Mouse (Mus musculus) heart, postnatal 10 days (tissue): ENCODE data around the gene Trf. TPM values are rescaled to one million over a fixed set of nuclear protein-coding genes. Genes with fewer than 3 reads are reported as not detected.

ENCODE experiments used
- DNase-seq, 2 experiments: peaks; one replicate each; pipeline ENCODE4 v3.0.0; 2021
- intact Hi-C: fragments of 180-260 bp; cut with DNase I; formaldehyde crosslinking; loops from one replicate; pipeline ENCODE4 v1.15.1; 2025
- total RNA-seq, 2 experiments: library from RNA; stranded (reverse); gene quantifications; 2 replicates each; pipeline ENCODE4 v1.2.3; 2021

The Trf gene
- 10 to 100 TPM; 29.4 to 36.3 TPM for total RNA-seq

DNA sequence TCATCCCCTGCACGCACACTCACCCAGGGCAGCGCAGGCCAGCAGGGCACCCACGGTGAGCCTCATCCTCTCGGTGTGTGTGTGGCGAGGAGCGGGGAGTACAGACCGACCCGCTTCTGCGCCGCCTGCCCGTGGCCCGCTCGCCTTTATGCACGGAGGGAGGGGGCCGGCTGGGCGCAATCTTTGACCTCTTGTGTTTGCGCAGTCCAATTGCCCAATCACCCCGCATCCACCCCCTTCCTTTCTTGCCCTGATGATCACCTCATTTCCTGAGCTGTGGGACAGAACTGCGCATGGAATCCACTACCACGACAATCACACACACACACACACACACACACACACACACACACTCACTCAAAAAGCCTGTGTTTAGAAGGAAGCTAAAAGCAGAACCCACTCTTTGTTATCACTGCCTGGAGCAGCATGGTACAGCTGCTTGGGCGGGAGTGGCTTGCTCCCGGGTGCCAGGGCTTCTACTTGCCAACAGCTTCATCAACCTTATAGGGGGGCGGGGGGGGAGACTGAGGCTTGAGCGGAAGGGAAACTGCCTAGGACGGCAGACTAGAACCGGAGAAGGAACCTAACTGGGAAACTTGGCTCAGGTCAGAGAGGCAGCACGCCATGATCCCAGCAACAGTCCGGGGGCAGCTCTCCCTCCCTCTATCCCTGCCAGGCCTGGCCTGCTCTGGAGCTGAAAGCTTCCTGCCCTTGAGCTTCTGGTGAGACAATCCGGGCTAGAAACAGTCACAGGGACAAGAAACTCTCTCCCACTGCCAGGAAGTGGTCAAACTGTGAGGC is at the start of gene Trf, which contains the start of gene Gm20425:
Trf (minus strand) TSS at position 294 of the 801 bp plus-strand sequence.
Gm20425 (minus strand) TSS at position 157 of the 801 bp plus-strand sequence.
- peak; percentile 48 to 57 for DNase-seq
- intact Hi-C loops: no loop called here

DNA sequence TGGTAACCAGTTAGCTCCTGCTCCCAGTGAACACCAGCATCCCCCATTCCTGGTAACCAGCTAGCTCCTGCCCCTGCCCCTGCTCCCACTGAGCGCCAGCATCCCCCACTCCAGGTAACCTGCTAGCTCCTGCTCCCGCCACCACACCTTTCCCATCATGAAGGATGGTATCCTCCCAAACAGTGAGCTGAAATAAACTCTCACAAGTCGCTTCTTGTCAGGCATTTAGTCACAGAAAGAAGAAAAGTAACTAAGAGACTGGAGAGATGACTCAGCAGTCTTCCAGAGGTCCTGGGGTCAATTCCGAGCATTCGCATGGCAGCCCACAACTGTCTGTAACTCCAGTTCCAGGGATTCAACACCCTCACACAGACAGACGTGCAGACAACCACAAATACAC is 46.6 kb upstream of the Trf start:
- intact Hi-C loops: no loop called here
- no peak for DNase-seq

DNA sequence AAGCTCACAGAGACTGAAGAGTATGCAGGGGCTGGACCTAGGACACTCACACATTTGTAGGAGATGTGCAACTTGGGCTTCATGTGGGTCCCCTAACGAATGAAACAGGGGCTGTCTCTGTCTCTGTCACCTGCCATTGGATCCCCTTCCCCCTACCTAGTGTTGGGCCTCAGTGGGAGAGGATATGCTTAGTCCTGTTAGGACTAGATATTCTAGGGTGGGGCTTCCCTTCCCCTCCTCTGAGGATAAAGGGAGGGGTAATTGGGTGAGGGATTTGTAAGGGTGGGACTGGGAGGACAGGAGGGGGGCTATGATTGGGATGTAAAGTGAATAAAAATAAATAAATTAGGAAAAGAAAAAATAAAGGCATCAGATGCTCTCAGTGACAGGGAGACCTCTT is 45.4 kb upstream of the Trf start:
- no peak for DNase-seq
- intact Hi-C loops: no loop called here

DNA sequence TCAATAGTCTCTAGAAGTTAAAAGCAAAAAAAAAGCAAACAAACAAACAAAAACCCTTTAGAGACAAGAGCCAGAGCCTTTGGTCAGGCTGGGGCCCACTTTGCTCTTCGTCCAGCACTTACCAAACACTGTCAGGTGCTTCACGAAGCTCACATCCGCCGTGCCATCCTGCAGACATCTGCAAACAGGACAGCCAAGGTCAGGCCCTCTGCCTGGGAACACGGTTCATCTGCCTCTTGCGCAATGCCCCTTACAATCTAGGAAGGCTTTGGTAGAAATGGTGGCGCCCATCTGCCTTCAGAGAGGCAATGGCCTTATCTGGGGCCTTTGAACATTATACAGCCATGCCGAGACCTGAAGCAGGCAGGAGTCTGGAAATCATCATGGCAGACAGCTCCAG is 44.6 kb upstream of the Trf start:
- intact Hi-C loops: no loop called here

DNA sequence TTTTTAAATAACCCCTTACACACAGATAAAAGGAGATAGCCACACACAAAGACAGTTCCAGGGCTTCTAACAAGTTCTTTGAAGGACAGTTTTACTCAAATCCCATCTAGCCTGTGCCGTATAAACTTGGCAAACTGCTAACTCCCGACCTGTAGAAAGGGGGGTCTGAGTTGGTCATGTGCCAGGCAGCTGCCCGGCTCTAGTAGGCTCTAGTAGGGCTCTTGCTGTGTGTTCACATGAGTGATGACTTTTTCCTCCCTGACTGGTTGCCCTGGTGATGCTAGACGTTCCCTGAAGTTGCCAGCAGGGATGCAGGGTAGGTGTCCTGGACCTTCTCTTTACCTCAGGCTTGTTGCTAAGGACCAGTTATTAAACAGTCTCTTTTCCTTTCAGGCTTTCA is 40.9 kb upstream of the Trf start:
- DNase-seq: no peak
- intact Hi-C loops: no loop called here

More for the DNA sequence above, 44.6 kb upstream of the Trf start:
- no peak for DNase-seq

DNA sequence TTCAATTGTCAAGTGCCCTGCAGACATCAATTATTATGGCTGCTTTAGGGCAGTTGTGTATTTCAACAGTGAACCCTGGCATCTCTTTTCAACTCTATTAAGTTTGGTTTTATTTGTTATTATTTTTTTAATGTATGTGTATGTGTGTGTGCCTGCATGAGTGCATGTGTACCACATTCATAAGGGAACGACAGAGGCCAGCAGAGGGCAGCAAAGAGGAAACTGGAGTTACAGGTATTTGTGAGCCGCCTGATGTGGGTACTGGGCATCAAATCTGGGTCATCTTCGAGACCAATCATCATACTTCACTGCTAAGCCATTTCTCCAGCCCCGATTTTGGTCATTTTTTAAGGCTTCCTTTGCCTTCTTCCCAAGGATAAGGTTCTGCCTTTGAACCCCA is 35.5 kb upstream of the Trf start:
- DNase-seq: no peak
- intact Hi-C loops: no loop called here

DNA sequence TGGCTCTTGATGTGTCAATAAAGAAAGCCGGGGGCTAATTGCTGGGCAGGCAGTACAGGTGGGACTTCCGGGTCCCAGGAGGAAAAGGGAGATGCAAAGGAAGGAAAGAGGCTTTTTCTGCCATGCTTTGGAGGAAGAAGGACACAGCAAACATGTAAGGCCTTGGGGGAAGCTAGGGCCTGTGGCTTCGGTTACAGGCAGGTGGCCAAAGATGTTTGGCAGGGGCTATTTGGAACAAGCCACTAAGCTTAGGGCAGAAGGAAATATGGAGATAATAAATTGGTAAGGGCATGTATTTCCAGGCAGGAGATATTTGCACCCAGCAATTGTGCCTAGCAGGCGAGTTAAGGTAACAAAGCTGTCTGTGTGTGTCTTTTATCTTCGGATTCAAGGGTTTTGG is 22.7 kb upstream of the Trf start:
- DNase-seq: peak; percentile 44 to 47
- intact Hi-C loops: no loop called here

DNA sequence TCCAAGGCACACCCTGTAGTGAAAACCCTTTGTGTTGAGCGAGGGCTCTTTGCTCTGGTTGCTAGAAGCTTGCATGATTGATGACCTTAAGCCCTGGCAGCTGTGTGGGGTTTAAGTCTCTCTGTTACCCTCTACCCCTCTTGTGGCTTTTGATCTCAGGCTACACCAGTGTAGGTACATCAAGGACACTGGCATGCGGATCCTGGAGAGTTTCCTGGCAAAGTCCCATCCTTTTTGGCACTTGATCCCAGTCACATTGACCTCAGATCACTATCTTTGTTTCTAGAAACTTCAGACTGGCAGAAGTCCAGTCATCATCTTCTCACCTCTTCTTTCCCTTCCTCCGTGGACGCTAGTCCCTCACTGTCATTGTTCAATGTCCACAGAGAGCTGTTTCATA is 18.4 kb upstream of the Trf start:
- intact Hi-C loops: no loop called here

DNA sequence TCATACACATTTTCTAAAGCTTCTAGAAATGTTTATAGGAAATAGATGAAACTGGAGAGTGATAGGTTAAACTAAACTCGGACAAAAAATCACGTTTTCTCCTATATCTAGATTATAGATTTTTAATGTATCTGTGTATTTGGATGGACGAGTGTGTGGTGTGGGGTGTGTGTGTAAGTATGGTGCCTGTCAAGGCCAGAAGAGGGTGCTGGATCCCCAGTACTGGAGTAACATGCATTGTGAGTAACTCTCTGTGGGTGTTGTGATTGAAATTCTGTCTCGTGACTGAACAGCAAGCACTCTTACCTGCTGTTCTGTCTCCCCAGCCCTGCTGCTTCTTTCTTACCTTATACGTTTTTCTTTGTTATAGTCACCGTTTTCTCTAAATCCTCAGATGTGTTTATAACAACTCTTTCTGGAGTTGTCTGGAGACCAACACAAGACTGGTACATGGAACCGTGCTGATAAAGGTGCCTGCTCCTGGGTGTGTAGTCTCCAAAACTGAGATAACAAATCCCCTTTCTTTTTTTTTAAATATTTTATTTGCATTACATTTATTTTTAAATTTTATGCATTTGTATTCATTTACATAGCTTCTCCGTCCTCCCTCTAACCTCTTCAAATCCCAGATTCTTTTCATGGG is 16.4 kb upstream of the Trf start:
- intact Hi-C loops: no loop called here
- DNase-seq: no peak

More for the DNA sequence above, 18.4 kb upstream of the Trf start:
- no peak for DNase-seq

DNA sequence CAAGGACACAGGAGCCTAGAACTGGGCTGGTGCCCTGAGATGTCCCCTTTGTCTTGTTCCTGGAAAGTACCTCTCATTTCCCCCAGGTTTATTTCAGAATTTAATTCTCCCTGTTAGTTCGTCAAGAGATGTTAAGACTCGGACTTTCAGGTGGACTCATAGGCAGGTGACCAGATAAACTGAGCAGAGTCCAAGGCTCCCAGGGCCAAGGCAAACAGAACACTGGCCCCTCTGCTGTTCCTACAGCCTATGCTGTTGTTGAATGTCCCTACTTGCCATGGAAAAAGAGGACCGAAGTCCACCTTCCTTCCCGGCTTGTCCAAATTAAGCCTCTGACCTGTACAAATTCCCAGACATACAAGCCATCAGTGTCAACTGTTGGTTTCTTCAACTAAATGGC is 13.4 kb upstream of the Trf start:
- intact Hi-C loops: no loop called here
- DNase-seq: no peak

DNA sequence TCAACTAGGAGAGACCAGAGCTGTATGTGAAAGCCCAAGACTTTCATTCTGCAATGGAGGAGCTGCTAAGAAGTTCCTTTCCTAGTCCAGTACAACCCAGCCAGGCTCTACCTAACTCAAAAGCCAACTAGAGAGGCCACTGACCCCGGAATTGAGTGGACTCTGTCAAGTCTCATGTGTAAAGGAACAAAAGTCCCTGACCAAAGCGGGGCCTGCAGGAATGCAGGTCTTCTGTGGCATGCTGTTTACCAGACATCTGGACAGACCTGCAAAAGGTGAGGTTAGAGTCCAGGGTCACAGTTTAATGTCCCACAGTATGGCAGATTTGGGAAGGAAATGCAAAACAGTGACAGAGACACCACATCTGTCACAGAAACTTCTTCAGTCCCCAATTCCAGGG is 11.0 kb upstream of the Trf start:
- intact Hi-C loops: no loop called here
- no peak for DNase-seq

DNA sequence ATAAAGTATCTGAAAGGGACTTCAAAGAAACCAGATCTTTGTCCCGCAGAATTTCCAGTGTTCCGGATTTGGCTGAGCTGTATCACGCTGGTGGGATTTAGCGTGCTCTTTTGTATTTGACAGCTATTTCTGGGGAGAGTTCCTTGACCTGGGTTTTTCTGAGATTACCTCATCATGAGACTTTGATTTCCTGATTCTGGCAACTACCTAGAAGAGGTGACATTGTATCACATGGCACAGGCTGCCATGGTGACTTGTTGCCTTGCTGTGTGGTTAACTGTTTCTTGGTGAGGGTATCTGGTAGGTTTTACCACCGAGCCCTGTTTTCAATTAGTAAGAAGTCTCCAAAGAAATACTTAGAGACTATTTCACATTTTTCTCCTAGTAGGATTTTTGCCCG is 9.2 kb upstream of the Trf start:
- DNase-seq: no peak
- intact Hi-C loops: no loop called here

DNA sequence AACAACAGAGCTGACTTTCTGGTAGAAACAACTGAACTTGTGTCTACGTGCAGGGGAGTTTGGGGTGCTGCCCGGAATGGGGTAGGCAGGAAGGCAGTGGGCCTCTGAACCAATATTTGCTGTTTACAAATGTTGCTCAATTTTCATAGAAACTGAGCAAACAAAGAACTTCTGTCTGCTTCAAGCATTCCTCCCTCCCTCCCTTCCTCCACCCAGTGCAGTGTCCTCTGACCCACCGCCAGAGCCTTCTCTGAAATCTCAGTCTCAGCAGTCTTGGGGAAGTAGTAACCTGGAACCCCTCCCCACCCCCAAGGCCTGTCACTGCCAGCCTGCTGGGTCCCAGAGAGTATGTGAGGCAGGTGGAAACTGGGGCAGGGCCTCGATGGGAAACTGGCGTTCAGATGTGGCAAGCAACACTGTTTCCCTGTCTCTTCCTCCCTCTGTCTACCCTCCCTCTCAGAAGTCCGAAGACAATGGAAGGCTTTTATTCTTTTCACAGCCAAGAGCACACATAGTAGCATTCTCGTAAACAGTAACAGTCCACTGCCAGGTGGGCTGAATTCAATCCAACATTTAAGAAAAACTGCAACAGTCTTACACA is 4.4 kb upstream of the Trf start:
- no peak for DNase-seq

DNA sequence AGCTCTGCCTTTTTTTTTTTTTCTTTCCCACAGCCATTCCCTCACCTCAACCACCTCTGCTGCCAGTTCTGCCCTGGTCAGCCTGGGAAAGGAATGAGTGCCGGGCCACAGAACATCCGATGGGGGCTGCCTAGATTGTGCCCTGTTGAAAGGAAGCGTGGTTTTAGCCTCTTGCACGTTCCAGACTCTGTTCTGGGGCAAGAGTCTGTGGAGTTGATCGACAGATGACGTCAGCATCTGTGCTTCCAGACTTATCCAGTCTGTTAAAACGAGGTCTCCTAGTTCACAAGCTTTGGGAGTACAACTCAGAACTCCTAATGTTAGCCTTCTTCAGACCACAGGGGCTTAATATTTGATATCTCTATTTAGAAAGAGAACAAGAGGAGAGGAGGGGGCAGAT is 3.8 kb upstream of the Trf start:
- intact Hi-C loops: no loop called here

More for the DNA sequence above, 4.4 kb upstream of the Trf start:
- intact Hi-C loops: no loop called here

DNA sequence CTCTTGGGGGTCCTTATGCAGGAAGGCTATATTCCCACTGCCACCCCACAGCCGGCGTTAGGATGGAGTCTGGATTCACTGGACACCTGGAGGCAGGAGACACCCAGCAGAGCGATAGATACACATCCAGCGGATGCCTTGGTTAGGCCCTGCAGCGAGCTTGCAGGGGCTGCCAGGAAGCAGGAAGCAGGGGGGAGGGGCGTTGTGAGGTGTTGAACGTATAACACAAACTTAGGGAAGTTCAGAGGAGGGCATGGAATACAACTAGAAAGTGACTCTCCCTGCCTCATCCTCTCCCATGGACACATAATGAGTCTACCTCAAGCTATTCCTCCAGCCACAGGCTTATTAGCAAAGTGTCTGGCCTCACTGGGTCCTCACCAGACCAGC is 2.8 kb upstream of the Trf start:
- intact Hi-C loops: no loop called here
- no peak for DNase-seq

More for the DNA sequence above, 3.8 kb upstream of the Trf start:
- DNase-seq: no peak

DNA sequence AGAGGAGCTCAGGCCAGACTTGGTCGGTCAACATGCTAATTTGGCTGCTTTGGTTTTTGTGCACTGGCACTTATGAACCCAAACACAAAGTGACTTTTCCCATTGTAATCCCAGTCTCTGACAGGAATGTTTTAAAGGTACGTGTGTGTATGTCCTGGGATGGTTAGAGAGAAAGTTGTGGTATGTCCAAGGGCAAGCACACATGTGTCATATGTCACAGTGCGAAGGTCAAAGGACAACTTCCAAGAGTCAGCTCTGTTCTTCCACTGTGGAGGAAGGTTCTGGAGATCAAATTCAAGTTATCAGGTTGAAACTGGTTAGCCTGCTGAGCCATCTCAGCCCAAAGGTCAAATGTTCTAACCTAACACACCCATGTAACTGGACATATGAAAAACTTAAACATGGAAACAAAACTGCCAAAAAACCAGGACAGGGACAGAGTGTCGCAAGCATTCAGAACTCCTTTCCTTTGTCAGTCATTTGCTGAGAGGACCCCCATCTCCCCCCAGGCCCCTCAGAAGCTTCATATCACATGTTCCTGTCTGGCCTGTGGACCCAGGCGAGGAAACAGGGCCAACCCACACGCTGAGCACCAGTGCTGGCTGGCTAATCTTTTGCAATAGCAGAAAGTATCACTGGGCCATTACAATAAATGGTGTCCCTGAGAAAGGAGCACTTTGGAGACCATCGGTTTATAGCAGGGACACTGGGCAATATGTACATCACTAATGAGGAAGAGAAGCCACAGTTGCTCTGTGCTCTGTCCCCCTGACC is 2.2 kb upstream of the Trf start:
- intact Hi-C loops: no loop called here

DNA sequence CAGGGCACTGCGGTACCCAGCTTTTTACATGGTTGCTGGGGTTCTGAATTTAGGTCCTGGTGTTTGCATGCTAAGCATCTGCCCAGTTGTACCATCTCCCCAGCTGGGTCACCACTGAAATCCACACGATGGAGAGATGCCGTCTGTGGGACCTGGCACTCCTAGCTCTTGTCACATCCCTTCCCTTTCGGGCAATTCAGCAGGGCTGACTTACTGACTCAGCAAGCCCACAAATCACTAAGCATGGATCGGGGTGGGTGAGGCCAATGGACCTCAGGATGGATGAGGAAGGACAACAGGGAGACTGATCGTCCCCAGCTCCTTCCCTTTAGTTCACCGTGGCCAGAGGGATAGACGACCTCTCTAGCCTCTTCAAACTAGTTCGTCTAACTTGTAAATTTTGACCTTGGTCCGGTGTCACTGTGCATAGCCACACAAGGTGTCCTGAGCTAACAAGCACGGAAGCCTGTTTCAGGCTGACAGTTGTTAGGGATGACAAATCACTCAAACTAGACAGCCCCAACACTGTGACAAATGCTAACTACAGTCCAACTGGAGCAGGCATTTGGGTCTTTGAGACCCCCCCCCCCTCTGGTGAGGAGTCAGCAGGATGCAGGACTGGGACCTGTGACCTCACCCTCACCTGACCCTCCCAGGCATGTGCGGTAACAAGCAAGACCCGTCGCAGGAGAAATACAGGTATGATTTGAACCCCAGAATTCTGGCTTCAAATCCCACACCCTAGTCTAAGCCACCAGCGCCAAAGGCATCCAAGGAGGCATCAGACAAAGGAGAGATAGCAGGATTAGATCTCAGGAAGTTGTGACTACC is 992 bp downstream of the Trf start:
- intact Hi-C loops: loop anchor here (5.0 kb wide), 1 partner anchor 73 kb away; no protein-coding TSS in a partner anchor
- DNase-seq: no peak

More for the DNA sequence above, 2.2 kb upstream of the Trf start:
- DNase-seq: no peak

DNA sequence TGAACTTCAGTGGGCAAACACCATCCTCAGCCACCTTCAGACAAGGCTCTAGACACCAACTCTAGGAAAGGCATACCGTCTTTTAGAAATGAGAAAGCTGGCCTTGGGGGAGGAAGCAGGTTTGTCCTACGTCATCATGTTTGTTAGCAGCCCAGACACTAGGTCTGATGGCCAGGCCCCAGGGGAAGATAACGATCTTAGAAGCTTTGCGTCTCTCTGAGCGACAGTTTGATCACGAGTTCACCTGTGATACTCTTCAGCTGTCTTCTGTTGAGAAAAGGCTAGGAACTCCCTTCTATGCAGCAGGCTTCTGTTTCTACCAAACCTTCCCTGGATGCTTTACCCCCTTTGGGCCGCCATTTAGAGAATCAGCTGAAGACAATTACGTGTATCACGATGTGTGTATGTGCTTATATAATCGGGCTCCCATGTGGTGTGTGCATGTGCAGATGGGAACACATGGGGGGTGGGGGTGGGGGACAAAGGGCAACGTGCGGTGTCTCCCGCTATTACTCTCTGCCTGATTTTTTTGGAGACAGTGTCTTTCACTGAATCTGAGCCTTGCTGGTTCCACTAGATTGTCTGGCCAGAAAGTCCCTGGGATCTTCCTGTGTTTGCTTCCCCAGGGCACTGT is 1.8 kb downstream of the Trf start:
- intact Hi-C loops: loop anchor here (5.0 kb wide), 1 partner anchor 74 kb away; no protein-coding TSS in a partner anchor

DNA sequence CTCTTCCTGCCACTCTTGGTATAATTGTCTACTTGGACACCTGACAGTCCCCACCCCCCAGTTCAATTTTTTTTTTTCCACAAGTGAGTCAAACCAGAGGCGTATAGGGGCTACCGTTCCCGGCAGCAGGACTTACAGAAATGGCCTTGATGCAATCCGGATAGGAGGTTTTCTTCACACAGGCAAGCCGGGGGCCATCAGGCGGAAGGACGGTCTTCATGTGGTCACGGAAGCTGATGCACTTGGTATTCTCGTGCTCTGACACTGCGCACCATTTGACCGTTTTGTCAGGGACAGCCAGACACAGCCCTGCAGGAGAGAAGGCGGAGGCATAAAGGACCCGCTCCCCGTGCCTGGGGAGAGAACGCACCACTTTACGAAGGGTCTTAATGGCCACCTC is 2.5 kb downstream of the Trf start:
- intact Hi-C loops: loop anchor here (5.0 kb wide), 1 partner anchor 75 kb away; no protein-coding TSS in a partner anchor
- DNase-seq: no peak

More for the DNA sequence above, 1.8 kb downstream of the Trf start:
- DNase-seq: no peak
